Mouse (Mus musculus) limb, embryonic 14.5 days (tissue): ENCODE results near the gene Kcnc1. TPM values are rescaled to one million over a fixed set of nuclear protein-coding genes. Genes with fewer than 3 reads are reported as not detected.
A peak's percentile ranks its signal among the peaks of the same experiment; 100 is the strongest.

ENCODE experiments used
- ATAC-seq: fragments of 200-750 bp; cut with Nextera tagmentation; 2 replicates; pipeline ENCODE4 v1.8.0; 2017; ENCODE audit warnings: low read depth, moderate number of reproducible peaks, moderate TSS enrichment; ENCODE audit not compliant: low FRiP score
- DNase-seq: peaks from one replicate; pipeline ENCODE4 v3.0.0-alpha.2; 2015; ENCODE audit warnings: low spot score
- H3K27ac ChIP-seq: fragments of 300-500 bp; sonication (generic); replicated peaks from 2 replicates; pipeline ENCODE4 v1.5.1; 2014; ENCODE audit warnings: low read depth, mild to moderate bottlenecking, low read length, moderate library complexity, mixed read lengths
- H3K27me3 ChIP-seq: fragments of 300-500 bp; sonication (generic); 2 replicates; pipeline ENCODE4 v1.6.1; 2014; ENCODE audit warnings: low read length, mixed read lengths; ENCODE audit not compliant: control insufficient read depth, insufficient read depth
- H3K36me3 ChIP-seq: fragments of 300-500 bp; sonication (generic); 2 replicates; pipeline ENCODE4 v1.6.1; 2014; ENCODE audit warnings: mild to moderate bottlenecking, low read length, moderate library complexity, mixed read lengths; ENCODE audit not compliant: control insufficient read depth, insufficient read depth
- H3K4me1 ChIP-seq: fragments of 300-500 bp; sonication (generic); 2 replicates; pipeline ENCODE4 v1.6.1; 2014; ENCODE audit warnings: antibody characterized with exemption, low read length, mixed read lengths; ENCODE audit not compliant: control insufficient read depth, insufficient read depth
- H3K4me2 ChIP-seq: fragments of 300-500 bp; sonication (generic); replicated peaks from 2 replicates; pipeline ENCODE4 v1.6.1; 2014; ENCODE audit warnings: low read depth, mild to moderate bottlenecking, low read length, moderate library complexity; ENCODE audit not compliant: severe bottlenecking
- H3K4me3 ChIP-seq: fragments of 300-500 bp; sonication (generic); replicated peaks from 2 replicates; pipeline ENCODE4 v1.5.1; 2014; ENCODE audit warnings: low read length
- H3K9ac ChIP-seq: fragments of 300-500 bp; sonication (generic); 2 replicates; pipeline ENCODE4 v1.6.1; 2014; ENCODE audit warnings: mild to moderate bottlenecking, low read depth, low read length, moderate library complexity; ENCODE audit not compliant: severe bottlenecking
- H3K9me3 ChIP-seq: fragments of 300-500 bp; sonication (generic); 2 replicates; pipeline ENCODE4 v1.6.1; 2016; ENCODE audit warnings: low read length; ENCODE audit not compliant: control insufficient read depth
- POLR2A ChIP-seq: fragments of 200-500 bp; IDR thresholded peaks from 2 replicates; pipeline ENCODE4 v1.8.0; 2012; ENCODE audit warnings: inconsistent platforms, mild to moderate bottlenecking, moderate library complexity, borderline replicate concordance; ENCODE audit not compliant: insufficient read depth, insufficient read length; ENCODE audit errors: extremely low read depth
- WGBS: fragments of 180-500 bp; shearing (Covaris S2); extraction: QIAGEN DNeasy Blood & Tissue Kit; methylation state at CpG from one replicate; pipeline ENCODE4 v1.1.7; 2014; 5-methylcytosine and 5-hydroxymethylcytosine counted together
- polyA plus RNA-seq, 2 experiments: library from polyadenylated mRNA; depleted of rRNA in 1 of 2; stranded (reverse) in 1 of 2; unstranded in 1 of 2; fragments of >200 nt; fragmentation: Nextera tagmentation in 1 of 2; extraction: Ambion mirVana in 1 of 2; gene quantifications; 2 replicates each; pipeline versions ENCODE4 v1.2.1 to v1.2.3; 2012 to 2014

The Kcnc1 gene
- polyA plus RNA-seq, 2 experiments: 0.11 to 0.40 TPM

DNA sequence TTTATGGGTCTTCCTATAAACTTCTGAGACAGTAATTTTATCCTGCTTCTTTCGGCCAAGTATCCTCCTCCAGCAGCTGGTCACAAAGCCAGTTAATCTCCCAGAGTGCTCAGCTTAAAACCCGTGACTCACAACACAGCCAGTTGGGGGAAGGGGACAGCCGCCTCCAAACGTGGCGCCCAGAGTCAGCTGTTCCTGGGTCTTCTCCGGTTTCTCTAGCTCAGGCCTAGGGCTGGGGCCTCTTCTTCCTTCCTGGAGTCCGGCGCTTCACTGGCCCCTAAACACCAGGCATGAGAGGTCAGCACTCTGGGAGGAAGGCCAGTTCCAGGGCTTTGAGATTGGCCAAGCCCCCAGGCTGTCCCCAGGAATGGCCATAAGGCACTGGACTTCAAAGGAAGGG is 43.1 kb upstream of the Kcnc1 start:
- peak; percentile 84 for ATAC-seq
- peak; percentile 69 for DNase-seq

DNA sequence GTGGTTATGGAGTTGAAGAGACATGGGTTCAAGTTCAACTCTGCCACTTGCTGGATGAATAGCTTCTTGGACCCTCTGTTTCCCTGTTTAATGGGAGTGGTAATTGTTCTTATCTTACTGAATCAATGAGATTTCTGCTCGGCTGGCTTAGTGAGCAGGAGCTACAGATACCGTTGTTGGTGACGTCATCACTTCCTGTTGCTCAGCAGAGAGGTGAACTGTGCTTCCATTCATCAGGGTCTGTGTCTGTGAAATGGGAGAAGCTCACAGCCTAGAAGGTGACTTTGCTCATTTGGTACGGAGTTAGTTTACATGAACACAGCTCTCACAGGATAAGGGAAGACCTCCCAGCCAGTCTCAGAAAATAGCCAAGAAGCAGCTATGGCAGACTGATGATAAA is 42.4 kb upstream of the Kcnc1 start:
- no peak for ATAC-seq
- no peak for TF ChIP-seq POLR2A
- H3K36me3 ChIP-seq: no peaks in the 10 kb centered on the region
- WGBS: 72% methylated on average over 4 of the region's 4 CpGs
- H3K4me2 ChIP-seq: no peak overlapping the region
- no peaks in the 10 kb centered on the region for H3K4me1 ChIP-seq
- peaks cover 10% of the 10 kb centered on the region for H3K27me3 ChIP-seq
- DNase-seq: no peak
- H3K9ac ChIP-seq: no peak overlapping the region
- no peaks in the 10 kb centered on the region for H3K9me3 ChIP-seq
- H3K27ac ChIP-seq: no peak overlapping the region
- H3K4me3 ChIP-seq: no peak overlapping the region

More for the DNA sequence above, 43.1 kb upstream of the Kcnc1 start:
- H3K4me3 ChIP-seq: no peak overlapping the region
- no peaks in the 10 kb centered on the region for H3K36me3 ChIP-seq
- H3K27me3 ChIP-seq: peaks cover 17% of the 10 kb centered on the region
- 45% methylated on average over 8 of the region's 8 CpGs for WGBS
- no peak overlapping the region for H3K27ac ChIP-seq
- no peak overlapping the region for H3K9ac ChIP-seq
- no peaks in the 10 kb centered on the region for H3K4me1 ChIP-seq
- no peak overlapping the region for H3K4me2 ChIP-seq
- H3K9me3 ChIP-seq: no peaks in the 10 kb centered on the region
- no peak for TF ChIP-seq POLR2A

DNA sequence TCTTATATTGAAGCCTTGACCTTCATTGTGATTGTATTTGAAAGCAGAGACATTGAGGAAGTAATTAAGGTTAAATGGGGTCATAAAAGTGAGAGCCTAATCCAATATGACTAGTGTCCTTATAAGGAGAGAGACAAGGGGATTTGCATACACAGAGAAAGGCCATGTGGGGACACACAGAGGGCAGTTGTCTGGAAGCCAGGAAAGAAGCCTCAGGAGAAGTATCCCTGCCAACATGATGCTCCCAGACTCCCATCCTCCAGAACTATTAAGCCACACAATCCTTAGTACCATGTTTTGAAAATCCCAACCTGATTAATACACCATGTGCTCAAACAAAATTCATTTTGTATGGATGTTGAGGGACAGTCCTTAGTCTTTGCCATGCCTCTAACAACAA is 34.5 kb upstream of the Kcnc1 start:
- Histone ChIP-seq H3K36me3 (no peaks in the 10 kb centered on the region), H3K9ac (no peak overlapping the region), H3K4me1 (no peaks in the 10 kb centered on the region), H3K9me3 (no peaks in the 10 kb centered on the region), H3K4me3 (no peak overlapping the region), H3K4me2 (no peak overlapping the region), H3K27ac (no peak overlapping the region), H3K27me3 (no peaks in the 10 kb centered on the region)
- no peak for TF ChIP-seq POLR2A
- ATAC-seq (no peak), DNase-seq (no peak)

DNA sequence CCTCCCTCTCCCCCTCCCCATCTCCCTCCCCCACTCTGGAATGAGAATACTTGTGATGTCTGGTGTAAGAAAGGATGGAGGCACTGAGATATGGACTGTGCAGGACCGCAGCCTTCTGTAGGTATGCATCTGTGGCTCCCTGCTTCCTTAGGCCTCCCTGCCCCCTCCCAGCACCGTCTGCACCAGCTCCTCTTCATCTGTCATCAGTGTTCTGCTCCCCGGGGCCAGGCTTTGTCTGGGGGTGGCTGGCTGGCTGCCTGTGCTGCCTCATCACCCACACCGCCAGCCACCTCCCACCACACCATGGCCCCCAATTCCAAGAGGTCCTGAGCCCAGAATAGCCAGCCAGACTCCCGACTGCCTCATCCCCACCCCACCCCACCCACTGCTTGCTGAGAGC is 32.1 kb upstream of the Kcnc1 start:
- no peak for ATAC-seq
- H3K9me3 ChIP-seq: no peaks in the 10 kb centered on the region
- no peak for DNase-seq
- no peaks in the 10 kb centered on the region for H3K4me1 ChIP-seq
- H3K27me3 ChIP-seq: no peaks in the 10 kb centered on the region
- WGBS: 46% methylated on average over 5 of the region's 5 CpGs
- no peak overlapping the region for H3K27ac ChIP-seq
- no peak overlapping the region for H3K4me3 ChIP-seq
- H3K4me2 ChIP-seq: no peak overlapping the region
- H3K36me3 ChIP-seq: no peaks in the 10 kb centered on the region
- no peak overlapping the region for H3K9ac ChIP-seq
- no peak for TF ChIP-seq POLR2A

DNA sequence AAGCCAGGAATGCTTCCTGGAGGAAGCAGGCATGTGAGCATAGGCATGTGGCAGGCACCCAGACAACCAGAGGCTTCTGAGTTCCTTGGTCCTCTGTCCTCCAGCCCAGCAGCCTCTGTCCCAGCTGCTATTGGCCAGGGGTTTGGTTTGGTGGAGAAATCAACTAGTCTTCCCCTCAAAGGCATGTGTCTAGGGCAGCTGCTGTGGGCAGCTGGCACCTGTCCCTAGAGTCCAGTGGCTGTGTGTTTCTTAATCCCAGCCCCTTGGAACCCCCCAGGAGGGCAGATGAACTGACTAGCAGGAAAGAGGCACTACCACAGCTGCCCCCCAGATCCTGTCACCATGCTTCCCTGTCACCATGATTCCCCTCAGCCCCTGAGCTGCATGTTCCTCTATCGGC is 30.5 kb upstream of the Kcnc1 start:
- peak; percentile 57; the same call in 1 of the 2 replicates for ATAC-seq
- DNase-seq: no peak

DNA sequence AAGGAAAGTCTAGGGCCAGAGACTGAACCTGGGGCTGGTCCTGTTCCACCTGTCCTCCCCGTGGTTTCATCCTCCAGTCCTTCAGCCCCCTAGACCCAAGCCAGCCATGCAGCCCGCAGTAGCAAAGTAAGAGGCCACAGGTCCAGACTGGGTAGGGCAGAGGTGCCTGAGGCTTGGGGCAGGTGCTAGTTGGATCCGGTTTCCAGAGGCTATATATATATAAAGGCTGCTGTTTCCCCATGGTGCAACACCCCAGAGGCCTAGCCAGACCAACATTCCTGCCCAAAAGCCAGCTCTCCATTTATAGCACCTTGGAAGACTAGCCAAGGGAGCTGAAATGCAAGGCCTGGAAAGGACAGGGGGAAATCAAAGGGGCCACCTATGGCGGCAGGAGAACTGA is 25.2 kb upstream of the Kcnc1 start:
- H3K4me1 ChIP-seq: no peaks in the 10 kb centered on the region
- peaks cover 15% of the 10 kb centered on the region for H3K27me3 ChIP-seq
- 57% methylated on average over 3 of the region's 4 CpGs for WGBS
- no peaks in the 10 kb centered on the region for H3K9me3 ChIP-seq
- no peak overlapping the region for H3K4me3 ChIP-seq
- DNase-seq (no peak), ATAC-seq (0 out of 2 replicates have a peak, but pooled peaks have one; percentile 39)
- no peak overlapping the region for H3K9ac ChIP-seq
- no peak overlapping the region for H3K4me2 ChIP-seq
- H3K27ac ChIP-seq: no peak overlapping the region
- no peaks in the 10 kb centered on the region for H3K36me3 ChIP-seq
- no peak for TF ChIP-seq POLR2A

More for the DNA sequence above, 30.5 kb upstream of the Kcnc1 start:
- Histone ChIP-seq H3K4me1 (no peaks in the 10 kb centered on the region), H3K9ac (no peak overlapping the region), H3K9me3 (no peaks in the 10 kb centered on the region), H3K4me2 (no peak overlapping the region), H3K36me3 (no peaks in the 10 kb centered on the region), H3K27me3 (no peaks in the 10 kb centered on the region), H3K27ac (no peak overlapping the region), H3K4me3 (no peak overlapping the region)
- TF ChIP-seq POLR2A: no peak
- 83% methylated on average over 1 of the region's 1 CpGs for WGBS
